Mouse (Mus musculus): ENCODE results near the gene Cacna1s. TPM values are rescaled to one million over a fixed set of nuclear protein-coding genes. Genes with fewer than 3 reads are reported as not detected.

Cacna1s gene
- polyA plus RNA-seq, 1 experiment = 0.70 TPM

- peak overlapping the region; percentile 74 for H3K4me3 ChIP-seq (replicated peaks; ENCODE audit: control insufficient read depth, low read depth, low read length)
- peaks cover 9% of the 10 kb centered on the region; the same call in 1 of the 2 replicates for H3K4me1 ChIP-seq (ENCODE audit: control insufficient read depth, insufficient read depth, low read length)
- H3K27ac ChIP-seq (ENCODE audit: control insufficient read depth, insufficient read depth, low read depth, low read length, poor library complexity) = peak overlapping the region; percentile 94
- WGBS = under 1% methylated on average over 43 of the region's 43 CpGs
- TF ChIP-seq POLR2A (IDR thresholded peaks at IDR 0.05; ENCODE audit: borderline replicate concordance, control insufficient read depth, low read depth, low read length) (no peak), CTCF (IDR thresholded peaks at IDR 0.05; ENCODE audit: control insufficient read depth, insufficient read depth, low read length) (no peak)
Measured at GRCm38 (mm10) chr1:136131603-136132291, 79.2 kb downstream of the Cacna1s start.

DNA sequence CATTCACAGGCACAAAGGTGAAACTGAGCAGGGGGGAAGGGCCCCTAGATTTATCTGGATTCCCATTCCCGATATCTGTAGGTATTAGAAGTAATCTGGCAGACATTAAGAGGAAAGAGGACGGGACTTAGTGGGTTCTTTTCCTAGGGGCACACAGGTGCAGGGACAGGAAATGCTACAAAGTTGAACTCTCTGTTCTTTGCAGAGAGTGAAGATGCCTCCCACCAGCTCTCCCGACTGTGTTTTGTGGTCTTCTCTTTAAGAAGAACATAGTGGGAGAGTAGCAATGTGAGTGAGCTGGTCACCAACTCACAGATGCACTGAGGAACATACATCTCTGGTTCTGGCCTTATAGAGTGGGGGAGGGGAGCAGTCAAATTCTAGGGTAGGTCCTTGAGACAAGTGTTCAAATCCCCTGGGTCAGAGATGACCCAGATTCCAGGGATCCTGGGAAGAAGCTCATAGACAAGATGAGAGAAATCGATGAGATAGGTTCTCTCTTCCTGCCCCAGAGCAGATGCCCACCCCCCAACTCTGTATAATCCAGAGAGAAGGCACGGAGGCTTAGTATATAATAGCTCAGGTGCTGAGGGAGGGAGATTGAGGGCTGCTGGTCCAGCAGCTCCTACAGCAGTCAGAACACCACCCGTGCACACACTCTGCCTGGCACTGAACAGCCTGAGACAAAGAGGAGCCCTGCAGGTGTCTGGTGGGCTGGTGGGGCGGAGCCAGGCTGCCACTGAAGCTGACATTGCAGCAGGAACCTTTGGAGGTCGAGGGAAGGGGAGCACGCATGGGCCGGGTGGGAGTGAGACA lies 80.0 kb downstream of the Cacna1s start:
- Histone ChIP-seq H3K4me1 (ENCODE audit: control insufficient read depth, insufficient read depth, low read length) (peaks cover 11% of the 10 kb centered on the region; the same call in 1 of the 2 replicates), H3K4me3 (replicated peaks; ENCODE audit: control insufficient read depth, low read depth, low read length) (peak overlapping the region; percentile 74), H3K27ac (ENCODE audit: control insufficient read depth, insufficient read depth, low read depth, low read length, poor library complexity) (peak overlapping the region; percentile 94)
- 35% methylated on average over 10 of the region's 10 CpGs for WGBS
- no peak for TF ChIP-seq CTCF (IDR thresholded peaks at IDR 0.05; ENCODE audit: control insufficient read depth, insufficient read depth, low read length)
- peak; percentile 21; the same call in 1 of the 2 replicates for TF ChIP-seq POLR2A (IDR thresholded peaks at IDR 0.05; ENCODE audit: borderline replicate concordance, control insufficient read depth, low read depth, low read length)

GRCm38 (mm10) chr1:136133570-136134240 lies 81.2 kb downstream of the Cacna1s start:
- Histone ChIP-seq H3K4me1 (ENCODE audit: control insufficient read depth, insufficient read depth, low read length) (peaks cover 13% of the 10 kb centered on the region; the same call in 1 of the 2 replicates), H3K27ac (ENCODE audit: control insufficient read depth, insufficient read depth, low read depth, low read length, poor library complexity) (peak overlapping the region; percentile 79), H3K4me3 (replicated peaks; ENCODE audit: control insufficient read depth, low read depth, low read length) (no peak overlapping the region)
- 68% methylated on average over 13 of the region's 13 CpGs for WGBS
- TF ChIP-seq POLR2A (IDR thresholded peaks at IDR 0.05; ENCODE audit: borderline replicate concordance, control insufficient read depth, low read depth, low read length) (no peak), CTCF (IDR thresholded peaks at IDR 0.05; ENCODE audit: control insufficient read depth, insufficient read depth, low read length) (no peak)

GRCm38 (mm10) chr1:136134547-136134946 lies 82.0 kb downstream of the Cacna1s start:
- TF ChIP-seq POLR2A (IDR thresholded peaks at IDR 0.05; ENCODE audit: borderline replicate concordance, control insufficient read depth, low read depth, low read length) = no peak
- no peak for TF ChIP-seq CTCF (IDR thresholded peaks at IDR 0.05; ENCODE audit: control insufficient read depth, insufficient read depth, low read length)
- peaks cover 15% of the 10 kb centered on the region for H3K4me1 ChIP-seq (ENCODE audit: control insufficient read depth, insufficient read depth, low read length)
- H3K27ac ChIP-seq (ENCODE audit: control insufficient read depth, insufficient read depth, low read depth, low read length, poor library complexity) = peak overlapping the region; percentile 79
- WGBS = 13% methylated on average over 2 of the region's 2 CpGs
- no peak overlapping the region for H3K4me3 ChIP-seq (replicated peaks; ENCODE audit: control insufficient read depth, low read depth, low read length)

DNA sequence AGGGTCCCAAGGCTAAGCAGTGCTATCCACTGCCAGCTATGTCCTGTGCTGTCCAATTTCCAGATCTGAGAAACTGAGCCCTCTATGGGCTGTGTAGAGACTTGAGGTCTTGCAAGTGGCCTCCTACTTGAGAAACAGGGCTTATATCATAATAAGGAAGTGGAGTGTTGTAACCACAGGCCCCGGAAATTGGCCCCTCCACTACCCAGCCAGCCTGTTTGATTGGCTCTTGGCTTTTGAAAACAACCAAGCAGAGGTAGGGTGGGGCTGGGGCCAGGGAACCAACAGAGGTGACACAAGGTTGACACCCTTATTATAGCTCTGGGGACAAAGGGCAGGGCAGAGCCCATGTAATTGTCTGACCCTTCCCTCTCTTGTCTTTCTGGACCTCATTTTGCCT lies 82.5 kb downstream of the Cacna1s start:
- H3K4me3 ChIP-seq (replicated peaks; ENCODE audit: control insufficient read depth, low read depth, low read length) = peak overlapping the region; percentile 1
- H3K4me1 ChIP-seq (ENCODE audit: control insufficient read depth, insufficient read depth, low read length) = peaks cover 15% of the 10 kb centered on the region
- peak overlapping the region; percentile 79 for H3K27ac ChIP-seq (ENCODE audit: control insufficient read depth, insufficient read depth, low read depth, low read length, poor library complexity)
- WGBS = 0% methylated on average over 1 of the region's 1 CpGs
- TF ChIP-seq POLR2A (IDR thresholded peaks at IDR 0.05; ENCODE audit: borderline replicate concordance, control insufficient read depth, low read depth, low read length) (no peak), CTCF (IDR thresholded peaks at IDR 0.05; ENCODE audit: control insufficient read depth, insufficient read depth, low read length) (no peak)

DNA sequence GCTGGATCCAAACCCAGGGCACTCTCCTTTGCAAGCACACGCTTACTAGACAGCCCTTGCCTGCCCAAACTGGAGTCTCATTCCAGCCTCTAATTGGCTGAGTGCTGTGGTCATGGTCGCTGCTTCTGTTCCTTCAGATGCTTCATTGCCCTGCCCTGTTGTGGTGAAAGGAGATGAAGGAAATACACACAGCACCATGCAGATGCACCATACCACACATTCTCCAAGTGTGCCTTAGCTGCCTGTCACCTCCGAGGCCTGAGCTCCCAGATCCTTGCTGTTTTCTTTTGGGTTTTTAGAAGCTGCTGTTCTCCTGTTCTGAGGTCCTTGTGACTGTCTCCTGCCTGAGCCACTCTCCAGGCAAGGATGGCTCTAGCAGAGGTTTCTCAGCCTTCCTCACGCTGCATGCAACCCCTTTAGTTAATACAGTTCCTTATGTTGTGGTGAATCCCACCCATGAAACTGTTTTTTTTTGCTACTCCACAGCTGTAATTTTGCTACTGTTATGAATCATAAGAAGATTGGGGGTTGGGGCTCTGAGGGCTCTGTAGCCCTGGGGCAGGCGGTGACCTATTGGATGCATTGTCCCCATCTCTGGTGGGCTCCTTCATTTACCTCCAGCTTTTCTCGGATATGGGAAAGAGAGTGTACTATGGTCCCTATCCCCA lies 83.4 kb downstream of the Cacna1s start:
- Histone ChIP-seq H3K4me1 (ENCODE audit: control insufficient read depth, insufficient read depth, low read length) (peaks cover 15% of the 10 kb centered on the region), H3K27ac (ENCODE audit: control insufficient read depth, insufficient read depth, low read depth, low read length, poor library complexity) (peak overlapping the region; percentile 74), H3K4me3 (replicated peaks; ENCODE audit: control insufficient read depth, low read depth, low read length) (no peak overlapping the region)
- TF ChIP-seq CTCF (IDR thresholded peaks at IDR 0.05; ENCODE audit: control insufficient read depth, insufficient read depth, low read length) (no peak), POLR2A (IDR thresholded peaks at IDR 0.05; ENCODE audit: borderline replicate concordance, control insufficient read depth, low read depth, low read length) (no peak)
- 53% methylated on average over 6 of the region's 6 CpGs for WGBS

DNA sequence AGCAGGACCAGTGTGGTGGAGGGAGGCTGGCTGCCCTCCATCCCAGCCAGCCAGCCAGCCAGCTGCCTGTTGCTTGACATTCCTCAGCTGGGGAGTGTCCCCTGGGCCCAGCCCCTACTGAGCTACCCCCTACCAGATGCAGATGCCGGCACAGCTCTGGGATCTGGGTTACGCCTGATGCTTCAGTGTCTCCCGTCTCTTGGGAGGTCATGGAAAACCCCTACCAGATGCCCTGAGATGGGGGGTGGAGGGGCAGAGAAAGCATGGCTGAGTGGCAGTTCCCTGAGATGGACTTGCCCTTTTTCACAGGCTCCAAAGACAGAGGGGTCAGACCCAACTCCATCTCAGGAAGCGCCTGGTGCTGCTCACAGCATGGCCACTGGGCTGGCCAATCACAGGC lies 84.0 kb downstream of the Cacna1s start:
- Histone ChIP-seq H3K4me1 (ENCODE audit: control insufficient read depth, insufficient read depth, low read length) (peaks cover 17% of the 10 kb centered on the region), H3K27ac (ENCODE audit: control insufficient read depth, insufficient read depth, low read depth, low read length, poor library complexity) (peak overlapping the region; percentile 74), H3K4me3 (replicated peaks; ENCODE audit: control insufficient read depth, low read depth, low read length) (no peak overlapping the region)
- WGBS = 72% methylated on average over 4 of the region's 4 CpGs
- no peak for TF ChIP-seq POLR2A (IDR thresholded peaks at IDR 0.05; ENCODE audit: borderline replicate concordance, control insufficient read depth, low read depth, low read length)
- TF ChIP-seq CTCF (IDR thresholded peaks at IDR 0.05; ENCODE audit: control insufficient read depth, insufficient read depth, low read length) = no peak
